Mouse (Mus musculus): ENCODE results near the gene Tanc2. TPM values are rescaled to one million over a fixed set of nuclear protein-coding genes. Genes with fewer than 3 reads are reported as not detected.
A peak's percentile ranks its signal among the peaks of the same experiment; 100 is the strongest.

Tanc2 gene
- polyA plus RNA-seq, 1 experiment from 2014 or later, result 4.7 TPM

DNA sequence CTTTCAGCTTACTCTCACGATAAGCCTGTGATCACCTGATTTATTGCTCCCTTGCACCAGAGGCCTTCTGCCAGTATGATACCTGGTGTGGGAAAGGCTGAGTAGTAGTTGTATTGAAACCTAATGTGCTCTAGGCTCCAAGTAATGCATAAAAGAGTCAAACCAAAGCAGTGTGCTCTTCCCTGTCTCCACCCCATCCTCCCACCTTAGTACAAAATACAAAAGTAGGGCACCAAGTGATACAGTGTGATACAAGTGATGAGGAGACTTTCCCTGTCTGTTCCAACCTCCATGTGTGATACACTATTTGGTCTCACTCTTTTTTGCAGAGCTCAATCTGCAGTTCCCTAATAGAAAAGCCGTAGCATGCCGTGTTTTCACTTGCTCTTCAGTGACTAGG is 110.7 kb downstream of the Tanc2 start:
- ATAC-seq, result no peak
- H3K27ac ChIP-seq (ENCODE audit: low read length), result no peak overlapping the region
- H3K36me3 ChIP-seq (ENCODE audit: control insufficient read depth, insufficient read depth, low read length), result no peaks in the 10 kb centered on the region
- no peak overlapping the region for H3K9ac ChIP-seq (ENCODE audit: low read depth, low read length)
- H3K4me2 ChIP-seq (ENCODE audit: low read depth, low read length), result no peak overlapping the region
- H3K9me3 ChIP-seq (ENCODE audit: control insufficient read depth, low read length), result no peaks in the 10 kb centered on the region
- H3K27me3 ChIP-seq (replicated peaks; ENCODE audit: control insufficient read depth, insufficient read depth, low read length), result no peaks in the 10 kb centered on the region
- no peak overlapping the region for H3K4me3 ChIP-seq (ENCODE audit: low read length)
- no peaks in the 10 kb centered on the region for H3K4me1 ChIP-seq (ENCODE audit: control insufficient read depth, insufficient read depth, low read length)
- WGBS, result 61% methylated on average over 3 of the region's 3 CpGs

DNA sequence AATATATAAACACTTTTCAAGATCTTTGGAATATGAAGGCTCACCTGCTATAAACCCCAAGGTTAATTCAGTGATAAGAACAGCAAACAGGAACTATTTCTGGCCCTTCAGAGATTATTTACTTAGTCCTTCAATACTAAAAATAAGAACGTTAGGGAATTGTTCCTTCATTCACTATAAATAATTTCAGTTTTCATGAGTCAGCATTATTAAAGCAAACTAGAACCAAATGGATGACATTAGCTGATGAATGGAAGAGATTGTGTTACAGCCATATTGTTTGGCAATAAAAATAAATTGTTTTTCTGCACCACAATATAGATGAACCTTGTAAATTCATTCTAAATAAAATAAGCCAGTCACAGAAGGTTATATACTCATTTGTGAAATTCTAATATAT is 129.9 kb downstream of the Tanc2 start:
- no peaks in the 10 kb centered on the region for H3K4me1 ChIP-seq (ENCODE audit: control insufficient read depth, insufficient read depth, low read length)
- no peak overlapping the region for H3K4me2 ChIP-seq (ENCODE audit: low read depth, low read length)
- no peaks in the 10 kb centered on the region for H3K9me3 ChIP-seq (ENCODE audit: control insufficient read depth, low read length)
- no peaks in the 10 kb centered on the region for H3K36me3 ChIP-seq (ENCODE audit: control insufficient read depth, insufficient read depth, low read length)
- 31% methylated on average over 1 of the region's 1 CpGs for WGBS
- no peak overlapping the region for H3K4me3 ChIP-seq (ENCODE audit: low read length)
- H3K27me3 ChIP-seq (replicated peaks; ENCODE audit: control insufficient read depth, insufficient read depth, low read length), result no peaks in the 10 kb centered on the region
- ATAC-seq, result no peak
- no peak overlapping the region for H3K27ac ChIP-seq (ENCODE audit: low read length)
- no peak overlapping the region for H3K9ac ChIP-seq (ENCODE audit: low read depth, low read length)

DNA sequence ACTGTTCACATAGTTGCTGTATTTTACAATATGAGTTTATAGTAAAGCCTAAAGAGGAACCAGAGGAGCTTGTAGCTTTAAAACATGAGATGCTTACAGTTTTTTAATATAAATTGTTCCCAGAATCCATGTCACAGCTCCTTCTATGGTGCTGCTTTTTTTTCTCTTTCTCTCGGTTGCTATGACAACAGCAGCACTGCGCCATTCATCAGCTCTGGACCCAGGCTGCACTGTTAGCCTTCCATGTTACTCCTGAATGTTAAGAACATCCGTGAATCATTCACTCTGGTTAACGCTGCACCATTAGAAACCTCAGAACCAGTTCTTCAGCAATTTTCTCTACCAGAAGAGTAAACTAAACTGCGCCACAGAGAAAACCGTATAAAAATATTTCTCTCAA is 141.8 kb downstream of the Tanc2 start:
- no peaks in the 10 kb centered on the region for H3K36me3 ChIP-seq (ENCODE audit: control insufficient read depth, insufficient read depth, low read length)
- no peak overlapping the region for H3K4me2 ChIP-seq (ENCODE audit: low read depth, low read length)
- no peaks in the 10 kb centered on the region for H3K9me3 ChIP-seq (ENCODE audit: control insufficient read depth, low read length)
- no peaks in the 10 kb centered on the region for H3K27me3 ChIP-seq (replicated peaks; ENCODE audit: control insufficient read depth, insufficient read depth, low read length)
- no peak overlapping the region for H3K9ac ChIP-seq (ENCODE audit: low read depth, low read length)
- no peaks in the 10 kb centered on the region for H3K4me1 ChIP-seq (ENCODE audit: control insufficient read depth, insufficient read depth, low read length)
- H3K4me3 ChIP-seq (ENCODE audit: low read length), result no peak overlapping the region
- H3K27ac ChIP-seq (ENCODE audit: low read length), result no peak overlapping the region
- no peak for ATAC-seq
- WGBS, result 45% methylated on average over 6 of the region's 6 CpGs

DNA sequence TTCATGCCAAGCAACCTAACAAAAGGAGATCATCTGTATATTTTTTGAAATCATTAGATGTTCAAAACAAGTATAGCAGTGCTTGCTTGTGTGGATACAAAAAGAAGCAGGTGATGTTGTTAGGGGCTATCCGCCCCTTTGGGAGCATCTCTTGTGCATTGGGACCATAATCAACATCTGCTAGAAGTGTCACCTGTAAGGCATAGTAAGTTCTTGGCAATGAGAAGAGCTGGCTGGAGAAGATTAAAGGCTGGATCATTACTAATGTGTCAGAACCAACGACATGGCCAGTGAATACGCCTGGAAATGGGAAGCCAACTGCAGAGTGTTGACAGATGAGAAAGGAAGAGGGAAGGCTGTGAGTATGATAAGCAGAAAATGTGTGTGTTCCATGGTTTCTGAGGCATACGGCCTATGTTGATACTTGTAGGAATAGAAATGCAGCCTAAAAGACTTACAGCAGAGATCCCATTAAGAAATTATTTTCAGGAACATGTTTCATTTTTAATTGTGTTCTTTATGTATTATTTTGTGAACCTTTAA is 142.3 kb downstream of the Tanc2 start:
- H3K27me3 ChIP-seq (replicated peaks; ENCODE audit: control insufficient read depth, insufficient read depth, low read length), result no peaks in the 10 kb centered on the region
- H3K4me1 ChIP-seq (ENCODE audit: control insufficient read depth, insufficient read depth, low read length), result no peaks in the 10 kb centered on the region
- WGBS, result 64% methylated on average over 4 of the region's 4 CpGs
- no peaks in the 10 kb centered on the region for H3K9me3 ChIP-seq (ENCODE audit: control insufficient read depth, low read length)
- H3K4me3 ChIP-seq (ENCODE audit: low read length), result no peak overlapping the region
- no peak overlapping the region for H3K4me2 ChIP-seq (ENCODE audit: low read depth, low read length)
- H3K9ac ChIP-seq (ENCODE audit: low read depth, low read length), result no peak overlapping the region
- ATAC-seq, result no peak
- H3K36me3 ChIP-seq (ENCODE audit: control insufficient read depth, insufficient read depth, low read length), result no peaks in the 10 kb centered on the region
- no peak overlapping the region for H3K27ac ChIP-seq (ENCODE audit: low read length)

DNA sequence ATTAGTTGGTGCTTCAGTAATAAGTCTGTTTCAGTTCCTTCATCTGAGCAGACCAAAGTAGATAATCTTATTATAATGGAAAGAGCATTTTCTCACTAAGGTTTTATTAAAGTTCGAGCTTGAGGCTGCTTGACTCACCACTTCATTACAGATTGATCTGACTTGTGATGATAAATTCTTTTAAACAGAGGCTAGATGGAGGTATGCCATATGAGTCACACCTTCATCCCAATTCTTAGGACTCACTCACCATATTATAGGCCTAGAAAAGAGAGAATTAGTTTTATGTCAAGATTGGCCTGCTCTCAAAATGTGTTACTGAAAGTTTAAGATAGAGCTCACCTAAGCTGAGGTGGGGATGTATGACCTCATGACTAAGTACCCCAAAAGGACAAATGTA is 153.4 kb downstream of the Tanc2 start:
- 72% methylated on average over 1 of the region's 1 CpGs for WGBS
- H3K27me3 ChIP-seq (replicated peaks; ENCODE audit: control insufficient read depth, insufficient read depth, low read length), result no peaks in the 10 kb centered on the region
- no peak for ATAC-seq

DNA sequence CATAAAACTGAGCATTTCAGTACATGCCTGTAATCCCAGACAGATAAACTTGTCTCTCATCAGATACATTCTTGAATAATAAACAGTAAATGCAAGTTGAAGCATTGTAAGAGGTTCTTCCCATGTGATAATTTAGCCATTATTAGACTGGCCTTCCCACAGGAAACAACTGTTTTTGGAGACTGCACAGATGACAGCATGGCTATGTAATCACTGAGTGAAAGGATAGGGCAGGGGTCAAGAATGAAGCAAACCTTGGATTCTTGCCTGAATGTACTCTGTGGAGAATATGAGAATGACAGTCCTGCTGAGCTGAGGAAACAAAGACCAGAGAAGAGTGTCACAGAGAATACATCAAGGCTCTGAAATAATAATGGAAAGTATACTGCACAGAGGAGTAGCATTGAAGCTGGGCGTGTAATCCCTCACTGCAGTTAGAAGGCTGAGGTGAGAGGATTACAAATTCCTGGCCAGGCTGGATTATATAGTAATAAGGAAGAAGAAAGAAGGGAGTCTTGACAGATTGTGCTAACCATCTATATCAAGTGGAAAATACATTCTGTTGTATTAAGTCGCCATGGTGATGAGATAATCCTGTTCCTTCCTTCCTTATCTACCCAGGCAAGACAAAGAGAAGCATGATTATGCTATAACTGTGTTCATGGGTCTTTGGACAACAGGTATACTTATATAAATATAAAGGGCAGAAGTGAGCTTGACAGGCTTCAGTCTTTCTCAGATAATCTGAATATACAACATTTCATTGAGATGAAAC is 159.7 kb downstream of the Tanc2 start:
- H3K4me1 ChIP-seq (ENCODE audit: control insufficient read depth, insufficient read depth, low read length), result peaks cover 6% of the 10 kb centered on the region
- 58% methylated on average over 2 of the region's 2 CpGs for WGBS
- no peak overlapping the region for H3K27ac ChIP-seq (ENCODE audit: low read length)
- H3K36me3 ChIP-seq (ENCODE audit: control insufficient read depth, insufficient read depth, low read length), result no peaks in the 10 kb centered on the region
- H3K4me3 ChIP-seq (ENCODE audit: low read length), result no peak overlapping the region
- H3K9me3 ChIP-seq (ENCODE audit: control insufficient read depth, low read length), result no peaks in the 10 kb centered on the region
- H3K27me3 ChIP-seq (replicated peaks; ENCODE audit: control insufficient read depth, insufficient read depth, low read length), result no peaks in the 10 kb centered on the region
- ATAC-seq, result peak; percentile 59
- H3K4me2 ChIP-seq (ENCODE audit: low read depth, low read length), result no peak overlapping the region
- H3K9ac ChIP-seq (ENCODE audit: low read depth, low read length), result no peak overlapping the region

More for the DNA sequence above, 153.4 kb downstream of the Tanc2 start:
- H3K9me3 ChIP-seq (ENCODE audit: control insufficient read depth, low read length), result no peaks in the 10 kb centered on the region
- H3K27ac ChIP-seq (ENCODE audit: low read length), result no peak overlapping the region
- no peak overlapping the region for H3K4me3 ChIP-seq (ENCODE audit: low read length)
- no peaks in the 10 kb centered on the region for H3K36me3 ChIP-seq (ENCODE audit: control insufficient read depth, insufficient read depth, low read length)
- H3K4me1 ChIP-seq (ENCODE audit: control insufficient read depth, insufficient read depth, low read length), result no peaks in the 10 kb centered on the region
- H3K4me2 ChIP-seq (ENCODE audit: low read depth, low read length), result no peak overlapping the region
- no peak overlapping the region for H3K9ac ChIP-seq (ENCODE audit: low read depth, low read length)

DNA sequence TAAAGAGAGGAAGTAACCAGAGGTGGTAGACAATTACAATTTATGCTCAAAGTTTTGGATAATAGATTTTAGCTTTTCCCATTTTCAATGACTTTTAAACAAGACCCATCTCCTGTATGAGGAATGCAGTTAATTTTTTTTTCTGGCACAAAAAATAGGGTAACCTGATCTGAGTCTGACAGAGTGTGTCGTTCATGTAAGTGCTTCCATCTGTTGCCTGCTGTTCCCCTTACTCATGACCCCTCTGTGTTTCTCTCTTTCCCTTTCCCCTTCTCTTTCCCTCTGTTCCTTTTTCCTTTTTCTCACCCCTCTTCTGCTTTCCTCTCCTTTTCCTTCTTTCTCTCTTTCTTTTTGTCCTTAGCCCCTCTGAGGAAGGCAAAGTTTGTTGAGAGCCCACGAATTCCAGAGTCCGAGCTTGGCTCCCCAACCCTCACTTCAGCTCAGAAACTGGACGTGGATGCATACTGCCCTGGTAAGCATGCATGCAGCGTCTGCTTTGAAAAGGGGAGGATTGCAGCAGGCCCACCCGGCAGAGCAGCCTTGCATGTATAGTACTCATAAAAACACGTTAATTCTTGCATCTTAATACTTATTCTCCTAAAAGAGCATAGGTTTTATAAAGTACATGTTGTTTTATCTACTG is 168.9 kb downstream of the Tanc2 start:
- ATAC-seq, result no peak
- 41% methylated on average over 7 of the region's 7 CpGs for WGBS
- H3K9me3 ChIP-seq (ENCODE audit: control insufficient read depth, low read length), result no peaks in the 10 kb centered on the region
- H3K4me2 ChIP-seq (ENCODE audit: low read depth, low read length), result no peak overlapping the region
- no peak overlapping the region for H3K9ac ChIP-seq (ENCODE audit: low read depth, low read length)
- no peaks in the 10 kb centered on the region for H3K36me3 ChIP-seq (ENCODE audit: control insufficient read depth, insufficient read depth, low read length)
- no peaks in the 10 kb centered on the region for H3K27me3 ChIP-seq (replicated peaks; ENCODE audit: control insufficient read depth, insufficient read depth, low read length)
- no peak overlapping the region for H3K4me3 ChIP-seq (ENCODE audit: low read length)
- H3K27ac ChIP-seq (ENCODE audit: low read length), result peak overlapping the region; percentile 33; the same call in 1 of the 2 replicates
- 0 out of 2 replicates have a peak, but pooled peaks cover 5% of the 10 kb centered on the region for H3K4me1 ChIP-seq (ENCODE audit: control insufficient read depth, insufficient read depth, low read length)

DNA sequence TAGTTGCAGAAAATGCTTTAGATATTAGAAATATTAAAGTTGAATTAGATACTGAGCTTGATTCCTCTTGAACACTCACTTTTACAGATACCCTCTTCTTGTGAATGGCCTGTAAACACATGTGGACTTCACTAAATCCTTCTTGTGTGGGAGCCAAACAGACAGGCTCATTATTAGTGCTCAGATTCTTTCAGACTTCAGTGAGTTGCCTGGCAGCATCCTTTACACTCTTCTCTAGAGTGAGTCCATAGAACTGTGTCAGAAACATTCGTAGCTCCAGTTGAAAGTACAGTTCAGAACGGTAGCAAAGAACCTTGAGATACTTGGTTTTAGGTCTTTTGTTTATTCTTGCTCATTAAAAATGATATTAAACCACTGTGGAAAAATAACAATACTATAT is 169.6 kb downstream of the Tanc2 start:
- no peaks in the 10 kb centered on the region for H3K9me3 ChIP-seq (ENCODE audit: control insufficient read depth, low read length)
- WGBS, result 60% methylated on average over 2 of the region's 2 CpGs
- 0 out of 2 replicates have a peak, but pooled peaks cover 5% of the 10 kb centered on the region for H3K4me1 ChIP-seq (ENCODE audit: control insufficient read depth, insufficient read depth, low read length)
- H3K27ac ChIP-seq (ENCODE audit: low read length), result no peak overlapping the region
- no peak overlapping the region for H3K4me2 ChIP-seq (ENCODE audit: low read depth, low read length)
- no peak for ATAC-seq
- H3K27me3 ChIP-seq (replicated peaks; ENCODE audit: control insufficient read depth, insufficient read depth, low read length), result no peaks in the 10 kb centered on the region
- H3K9ac ChIP-seq (ENCODE audit: low read depth, low read length), result no peak overlapping the region
- no peak overlapping the region for H3K4me3 ChIP-seq (ENCODE audit: low read length)
- no peaks in the 10 kb centered on the region for H3K36me3 ChIP-seq (ENCODE audit: control insufficient read depth, insufficient read depth, low read length)

DNA sequence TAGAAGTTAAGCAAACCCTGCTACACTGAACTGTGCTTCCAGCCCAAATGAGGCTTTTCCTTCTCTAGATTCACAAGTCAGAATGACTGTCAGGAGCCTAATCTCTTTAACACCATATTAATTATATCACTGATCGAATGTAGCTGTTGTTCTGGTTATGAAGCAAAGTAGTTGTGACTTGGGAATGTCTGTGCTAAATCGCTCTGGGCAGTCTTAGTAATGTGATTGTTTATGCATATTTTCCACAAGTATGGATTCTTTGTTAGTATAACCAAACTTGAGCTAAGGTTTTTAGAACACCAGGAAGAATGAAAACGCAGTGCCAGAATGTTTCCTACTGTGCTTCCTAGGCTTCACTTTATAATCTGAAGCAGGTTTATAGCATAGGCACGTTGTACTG is 170.6 kb downstream of the Tanc2 start:
- Histone ChIP-seq H3K4me1 (ENCODE audit: control insufficient read depth, insufficient read depth, low read length) (0 out of 2 replicates have a peak, but pooled peaks cover 5% of the 10 kb centered on the region), H3K36me3 (ENCODE audit: control insufficient read depth, insufficient read depth, low read length) (no peaks in the 10 kb centered on the region), H3K9ac (ENCODE audit: low read depth, low read length) (no peak overlapping the region), H3K9me3 (ENCODE audit: control insufficient read depth, low read length) (no peaks in the 10 kb centered on the region), H3K27me3 (replicated peaks; ENCODE audit: control insufficient read depth, insufficient read depth, low read length) (no peaks in the 10 kb centered on the region), H3K27ac (ENCODE audit: low read length) (no peak overlapping the region), H3K4me3 (ENCODE audit: low read length) (no peak overlapping the region), H3K4me2 (ENCODE audit: low read depth, low read length) (no peak overlapping the region)
- no peak for ATAC-seq
- 40% methylated on average over 4 of the region's 4 CpGs for WGBS

Data from intestine, embryonic 16.5 days (tissue).